Mouse (Mus musculus): ENCODE data around the gene Tspan5. TPM values are rescaled to one million over a fixed set of nuclear protein-coding genes. Genes with fewer than 3 reads are reported as not detected.

Gene Tspan5
- polyA plus RNA-seq, 1 experiment from 2014 or later, result 2.6 TPM

DNA sequence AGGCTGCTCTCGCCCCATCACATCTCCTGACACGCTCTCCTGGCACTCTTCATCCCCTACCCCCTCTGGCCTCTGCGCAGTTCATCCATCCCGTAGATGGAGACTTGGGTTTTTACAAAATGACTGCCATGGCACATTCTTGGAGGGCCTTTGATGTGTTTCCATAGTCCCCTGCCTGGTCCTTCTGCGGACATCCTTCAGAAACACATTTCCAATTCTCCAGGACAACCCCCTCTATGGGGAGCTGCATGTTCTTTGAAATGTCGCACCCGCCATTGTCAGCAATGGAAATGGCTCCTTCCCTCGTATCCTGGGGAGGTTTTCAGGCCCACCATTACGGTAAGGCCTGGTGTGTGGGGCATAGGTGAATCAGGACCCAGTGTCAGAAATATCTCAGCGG, 134.4 kb downstream of the Tspan5 start:
- Histone ChIP-seq H3K9ac (ENCODE audit: low read depth, low read length) (no peak overlapping the region), H3K4me2 (ENCODE audit: low read depth, low read length) (no peak overlapping the region), H3K4me1 (ENCODE audit: control insufficient read depth, low read depth, low read length) (no peaks in the 10 kb centered on the region), H3K27ac (ENCODE audit: low read length) (no peak overlapping the region), H3K4me3 (ENCODE audit: low read depth, low read length) (no peak overlapping the region), H3K27me3 (ENCODE audit: control insufficient read depth, insufficient read depth, low read depth, low read length) (no peaks in the 10 kb centered on the region), H3K9me3 (replicated peaks; ENCODE audit: control insufficient read depth, low read length) (no peaks in the 10 kb centered on the region), H3K36me3 (ENCODE audit: control insufficient read depth, insufficient read depth) (no peaks in the 10 kb centered on the region)
- 76% methylated on average over 10 of the region's 10 CpGs for WGBS (ENCODE audit: insufficient replicate concordance)
- no peak for ATAC-seq (ENCODE audit: low read depth)

DNA sequence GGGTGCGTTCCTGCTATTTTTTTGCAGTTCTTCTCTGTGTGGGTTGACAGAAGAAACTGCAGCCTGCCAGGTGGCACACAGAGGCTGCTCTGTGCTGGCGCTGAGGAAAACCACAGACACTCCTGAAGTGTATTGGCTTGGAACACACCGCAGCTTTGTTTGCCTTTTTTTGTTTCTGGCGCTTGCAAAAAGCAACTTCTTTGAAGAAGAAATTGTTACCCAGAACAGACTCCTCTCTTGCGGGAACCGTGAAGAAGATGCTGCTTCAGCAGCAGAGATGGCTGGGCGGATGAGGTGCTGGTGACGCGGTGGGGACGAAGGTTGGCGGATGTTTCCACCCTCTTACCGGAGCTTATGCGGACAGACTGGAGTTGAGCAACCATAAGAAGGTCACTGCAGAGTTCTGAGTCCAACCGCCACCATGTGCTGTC, 135.0 kb downstream of the Tspan5 start:
- H3K9ac ChIP-seq (ENCODE audit: low read depth, low read length), result no peak overlapping the region
- no peak overlapping the region for H3K27ac ChIP-seq (ENCODE audit: low read length)
- no peak overlapping the region for H3K4me2 ChIP-seq (ENCODE audit: low read depth, low read length)
- H3K36me3 ChIP-seq (ENCODE audit: control insufficient read depth, insufficient read depth), result no peaks in the 10 kb centered on the region
- no peak overlapping the region for H3K4me3 ChIP-seq (ENCODE audit: low read depth, low read length)
- H3K4me1 ChIP-seq (ENCODE audit: control insufficient read depth, low read depth, low read length), result no peaks in the 10 kb centered on the region
- H3K9me3 ChIP-seq (replicated peaks; ENCODE audit: control insufficient read depth, low read length), result no peaks in the 10 kb centered on the region
- no peaks in the 10 kb centered on the region for H3K27me3 ChIP-seq (ENCODE audit: control insufficient read depth, insufficient read depth, low read depth, low read length)
- ATAC-seq (ENCODE audit: low read depth), result no peak
- WGBS (ENCODE audit: insufficient replicate concordance), result 76% methylated on average over 14 of the region's 14 CpGs

DNA sequence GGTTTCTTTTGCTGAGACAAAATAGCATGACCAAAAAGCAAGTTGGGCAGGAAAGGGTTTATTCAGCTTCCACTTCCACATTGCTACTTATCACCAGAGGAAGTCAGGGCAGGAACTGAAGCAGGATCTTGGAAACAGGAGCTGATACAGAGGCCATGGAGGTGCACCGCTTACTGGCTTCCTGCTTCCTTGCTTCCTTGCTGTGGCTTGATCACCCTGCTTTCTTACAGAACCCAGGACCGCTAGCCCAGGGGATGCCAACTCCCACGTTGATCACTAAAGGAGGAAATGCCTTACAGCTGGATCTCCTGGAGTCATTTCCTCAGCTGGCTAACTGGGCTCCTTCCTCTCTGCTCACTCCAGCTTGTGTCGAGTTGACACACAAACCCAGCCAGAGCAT, 135.7 kb downstream of the Tspan5 start:
- Histone ChIP-seq H3K4me1 (ENCODE audit: control insufficient read depth, low read depth, low read length) (no peaks in the 10 kb centered on the region), H3K4me2 (ENCODE audit: low read depth, low read length) (no peak overlapping the region), H3K9ac (ENCODE audit: low read depth, low read length) (no peak overlapping the region), H3K4me3 (ENCODE audit: low read depth, low read length) (no peak overlapping the region), H3K36me3 (ENCODE audit: control insufficient read depth, insufficient read depth) (no peaks in the 10 kb centered on the region), H3K9me3 (replicated peaks; ENCODE audit: control insufficient read depth, low read length) (no peaks in the 10 kb centered on the region), H3K27ac (ENCODE audit: low read length) (no peak overlapping the region), H3K27me3 (ENCODE audit: control insufficient read depth, insufficient read depth, low read depth, low read length) (no peaks in the 10 kb centered on the region)
- WGBS (ENCODE audit: insufficient replicate concordance), result 60% methylated on average over 4 of the region's 4 CpGs
- ATAC-seq (ENCODE audit: low read depth), result peak; percentile 23; the same call in 1 of the 2 replicates

- H3K27me3 ChIP-seq (ENCODE audit: control insufficient read depth, insufficient read depth, low read depth, low read length), result no peaks in the 10 kb centered on the region
- H3K4me2 ChIP-seq (ENCODE audit: low read depth, low read length), result no peak overlapping the region
- H3K27ac ChIP-seq (ENCODE audit: low read length), result no peak overlapping the region
- ATAC-seq (ENCODE audit: low read depth), result no peak
- no peaks in the 10 kb centered on the region for H3K4me1 ChIP-seq (ENCODE audit: control insufficient read depth, low read depth, low read length)
- 75% methylated on average over 11 of the region's 11 CpGs for WGBS (ENCODE audit: insufficient replicate concordance)
- no peaks in the 10 kb centered on the region for H3K36me3 ChIP-seq (ENCODE audit: control insufficient read depth, insufficient read depth)
- no peak overlapping the region for H3K4me3 ChIP-seq (ENCODE audit: low read depth, low read length)
- H3K9ac ChIP-seq (ENCODE audit: low read depth, low read length), result no peak overlapping the region
- H3K9me3 ChIP-seq (replicated peaks; ENCODE audit: control insufficient read depth, low read length), result no peaks in the 10 kb centered on the region
Observed at GRCm38 (mm10) chr3:138880999-138881724, 139.2 kb downstream of the Tspan5 start.

GRCm38 (mm10) chr3:138881725-138882347, 139.8 kb downstream of the Tspan5 start:
- Histone ChIP-seq H3K9me3 (replicated peaks; ENCODE audit: control insufficient read depth, low read length) (no peaks in the 10 kb centered on the region), H3K4me2 (ENCODE audit: low read depth, low read length) (no peak overlapping the region), H3K36me3 (ENCODE audit: control insufficient read depth, insufficient read depth) (no peaks in the 10 kb centered on the region), H3K4me1 (ENCODE audit: control insufficient read depth, low read depth, low read length) (no peaks in the 10 kb centered on the region), H3K9ac (ENCODE audit: low read depth, low read length) (no peak overlapping the region), H3K27me3 (ENCODE audit: control insufficient read depth, insufficient read depth, low read depth, low read length) (no peaks in the 10 kb centered on the region), H3K4me3 (ENCODE audit: low read depth, low read length) (no peak overlapping the region), H3K27ac (ENCODE audit: low read length) (no peak overlapping the region)
- 48% methylated on average over 6 of the region's 6 CpGs for WGBS (ENCODE audit: insufficient replicate concordance)
- no peak for ATAC-seq (ENCODE audit: low read depth)

- no peak for ATAC-seq (ENCODE audit: low read depth)
- no peak overlapping the region for H3K27ac ChIP-seq (ENCODE audit: low read length)
- H3K27me3 ChIP-seq (ENCODE audit: control insufficient read depth, insufficient read depth, low read depth, low read length), result no peaks in the 10 kb centered on the region
- no peaks in the 10 kb centered on the region for H3K9me3 ChIP-seq (replicated peaks; ENCODE audit: control insufficient read depth, low read length)
- 79% methylated on average over 5 of the region's 5 CpGs for WGBS (ENCODE audit: insufficient replicate concordance)
- no peak overlapping the region for H3K9ac ChIP-seq (ENCODE audit: low read depth, low read length)
- H3K4me2 ChIP-seq (ENCODE audit: low read depth, low read length), result no peak overlapping the region
- no peaks in the 10 kb centered on the region for H3K36me3 ChIP-seq (ENCODE audit: control insufficient read depth, insufficient read depth)
- H3K4me1 ChIP-seq (ENCODE audit: control insufficient read depth, low read depth, low read length), result no peaks in the 10 kb centered on the region; the same call in 1 of the 2 replicates
- no peak overlapping the region for H3K4me3 ChIP-seq (ENCODE audit: low read depth, low read length)
Observed at GRCm38 (mm10) chr3:138886121-138886520, 144.1 kb downstream of the Tspan5 start.

GRCm38 (mm10) chr3:138889214-138889613, 147.2 kb downstream of the Tspan5 start:
- H3K27me3 ChIP-seq (ENCODE audit: control insufficient read depth, insufficient read depth, low read depth, low read length), result no peaks in the 10 kb centered on the region
- 17% methylated on average over 4 of the region's 4 CpGs for WGBS (ENCODE audit: insufficient replicate concordance)
- no peak for ATAC-seq (ENCODE audit: low read depth)
- H3K4me3 ChIP-seq (ENCODE audit: low read depth, low read length), result no peak overlapping the region
- H3K4me1 ChIP-seq (ENCODE audit: control insufficient read depth, low read depth, low read length), result peaks cover 2% of the 10 kb centered on the region; the same call in 1 of the 2 replicates
- no peak overlapping the region for H3K9ac ChIP-seq (ENCODE audit: low read depth, low read length)
- H3K4me2 ChIP-seq (ENCODE audit: low read depth, low read length), result no peak overlapping the region
- H3K36me3 ChIP-seq (ENCODE audit: control insufficient read depth, insufficient read depth), result no peaks in the 10 kb centered on the region
- H3K9me3 ChIP-seq (replicated peaks; ENCODE audit: control insufficient read depth, low read length), result no peaks in the 10 kb centered on the region
- no peak overlapping the region for H3K27ac ChIP-seq (ENCODE audit: low read length)

GRCm38 (mm10) chr3:138889769-138890295, 147.8 kb downstream of the Tspan5 start:
- peaks cover 2% of the 10 kb centered on the region; the same call in 1 of the 2 replicates for H3K4me1 ChIP-seq (ENCODE audit: control insufficient read depth, low read depth, low read length)
- no peaks in the 10 kb centered on the region for H3K27me3 ChIP-seq (ENCODE audit: control insufficient read depth, insufficient read depth, low read depth, low read length)
- no peak overlapping the region for H3K27ac ChIP-seq (ENCODE audit: low read length)
- H3K4me2 ChIP-seq (ENCODE audit: low read depth, low read length), result no peak overlapping the region
- WGBS (ENCODE audit: insufficient replicate concordance), result 69% methylated on average over 10 of the region's 10 CpGs
- no peak overlapping the region for H3K9ac ChIP-seq (ENCODE audit: low read depth, low read length)
- H3K9me3 ChIP-seq (replicated peaks; ENCODE audit: control insufficient read depth, low read length), result no peaks in the 10 kb centered on the region
- no peaks in the 10 kb centered on the region for H3K36me3 ChIP-seq (ENCODE audit: control insufficient read depth, insufficient read depth)
- no peak for ATAC-seq (ENCODE audit: low read depth)
- H3K4me3 ChIP-seq (ENCODE audit: low read depth, low read length), result no peak overlapping the region

- no peak overlapping the region for H3K9ac ChIP-seq (ENCODE audit: low read depth, low read length)
- H3K36me3 ChIP-seq (ENCODE audit: control insufficient read depth, insufficient read depth), result no peaks in the 10 kb centered on the region
- no peak overlapping the region for H3K4me3 ChIP-seq (ENCODE audit: low read depth, low read length)
- no peaks in the 10 kb centered on the region for H3K9me3 ChIP-seq (replicated peaks; ENCODE audit: control insufficient read depth, low read length)
- peaks cover 2% of the 10 kb centered on the region; the same call in 1 of the 2 replicates for H3K4me1 ChIP-seq (ENCODE audit: control insufficient read depth, low read depth, low read length)
- WGBS (ENCODE audit: insufficient replicate concordance), result 26% methylated on average over 5 of the region's 5 CpGs
- no peak overlapping the region for H3K4me2 ChIP-seq (ENCODE audit: low read depth, low read length)
- no peak for ATAC-seq (ENCODE audit: low read depth)
- no peaks in the 10 kb centered on the region for H3K27me3 ChIP-seq (ENCODE audit: control insufficient read depth, insufficient read depth, low read depth, low read length)
- no peak overlapping the region for H3K27ac ChIP-seq (ENCODE audit: low read length)
Observed at GRCm38 (mm10) chr3:138893520-138893919, 151.5 kb downstream of the Tspan5 start.
